Mouse (Mus musculus) adrenal gland, postnatal 25 days (tissue): Measurements from ENCODE around the gene Cadps. TPM values are rescaled to one million over a fixed set of nuclear protein-coding genes. Genes with fewer than 3 reads are reported as not detected.

Experiments
- DNase-seq: peaks from one replicate; pipeline ENCODE4 v3.0.0; 2021; ENCODE audit warnings: mixed read lengths
- total RNA-seq: library from RNA; stranded (reverse); gene quantifications from 2 replicates; pipeline ENCODE4 v1.2.3, GENCODE M21; 2021

The Cadps gene
- total RNA-seq, 1 experiment from 2014 or later, result 9.7 TPM

- no peak for DNase-seq
These were observed 91.9 kb downstream of the Cadps start for GRCm38 (mm10) chr14:12730979-12731378.

DNA sequence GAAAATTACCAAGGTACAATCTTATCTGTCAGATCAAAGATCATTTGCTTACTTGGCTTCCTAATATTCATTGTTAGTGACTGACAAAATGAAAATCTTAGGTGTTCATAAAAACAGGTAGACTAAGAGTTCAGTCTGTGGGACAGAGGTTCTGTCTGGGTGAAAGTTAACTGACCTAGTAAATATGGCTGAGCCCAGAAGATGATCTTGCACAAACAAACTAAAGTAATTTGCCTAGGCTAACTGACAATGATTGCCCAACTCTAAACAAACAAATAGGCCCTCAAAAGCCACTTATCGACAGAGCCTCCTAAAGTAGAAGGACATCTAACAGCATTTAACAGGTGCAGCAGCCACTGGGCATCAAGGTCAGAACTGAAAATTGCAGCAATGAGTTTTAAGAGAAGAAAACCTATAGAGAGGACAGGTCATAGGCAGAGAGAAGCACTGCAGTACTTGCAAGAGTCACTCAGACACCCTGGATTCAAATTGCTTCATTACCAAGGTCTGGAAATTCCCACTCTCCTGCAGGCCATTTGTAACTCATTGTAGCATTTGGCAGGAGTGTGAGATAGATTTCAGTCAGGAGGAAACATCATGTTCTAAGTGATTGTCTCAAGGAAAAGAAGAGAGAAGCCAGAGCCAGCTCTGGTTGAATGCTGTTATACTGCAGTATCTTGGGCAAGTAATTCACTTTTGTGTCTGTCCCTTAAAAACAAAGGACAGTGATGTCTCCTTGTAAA lies 100.3 kb downstream of the Cadps start:
- DNase-seq, result no peak

GRCm38 (mm10) chr14:12718766-12719165 lies 104.1 kb downstream of the Cadps start:
- DNase-seq, result no peak

- DNase-seq, result no peak
These were observed 106.8 kb downstream of the Cadps start for GRCm38 (mm10) chr14:12715906-12716659.

DNA sequence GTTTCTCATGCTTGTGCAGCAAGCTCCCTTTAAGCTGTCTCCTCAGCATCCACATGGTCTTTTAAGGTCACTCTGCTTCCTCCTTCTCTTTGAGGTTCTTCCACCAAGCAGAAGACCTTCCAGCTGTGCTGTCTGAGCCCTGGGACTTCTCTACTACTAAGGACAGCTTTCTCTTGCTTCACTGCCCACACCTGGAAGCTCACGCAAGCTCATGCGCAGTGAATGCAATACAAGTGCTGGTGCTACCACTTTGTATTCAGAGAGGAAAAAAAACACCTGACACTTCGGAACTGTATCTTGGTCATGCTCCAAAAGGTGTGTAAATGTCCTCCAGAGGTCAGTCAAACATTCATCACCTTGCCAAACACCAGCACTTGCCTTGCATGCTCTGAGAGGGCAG lies 115.5 kb downstream of the Cadps start:
- no peak for DNase-seq

GRCm38 (mm10) chr14:12704461-12704860 lies 118.4 kb downstream of the Cadps start:
- DNase-seq, result no peak

DNA sequence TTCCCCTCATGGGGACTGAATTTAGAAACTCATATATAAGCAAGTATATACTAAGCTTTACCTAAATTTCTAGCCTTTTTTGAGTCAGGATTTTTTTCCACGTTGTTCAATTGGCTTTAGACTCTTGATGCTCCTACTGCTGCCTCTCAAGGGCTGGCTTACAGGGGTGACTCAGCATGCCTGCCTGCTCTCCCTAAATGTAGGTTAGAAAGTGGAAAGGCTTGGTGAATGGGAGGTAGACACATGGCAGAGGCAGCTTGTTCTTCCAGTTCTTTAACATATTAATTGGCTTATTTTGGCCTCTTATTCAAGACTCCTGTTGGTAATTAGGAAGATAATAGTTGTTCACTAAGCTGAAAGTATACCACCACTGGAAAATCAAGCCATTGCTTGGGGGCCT lies 132.7 kb downstream of the Cadps start:
- DNase-seq, result no peak

DNA sequence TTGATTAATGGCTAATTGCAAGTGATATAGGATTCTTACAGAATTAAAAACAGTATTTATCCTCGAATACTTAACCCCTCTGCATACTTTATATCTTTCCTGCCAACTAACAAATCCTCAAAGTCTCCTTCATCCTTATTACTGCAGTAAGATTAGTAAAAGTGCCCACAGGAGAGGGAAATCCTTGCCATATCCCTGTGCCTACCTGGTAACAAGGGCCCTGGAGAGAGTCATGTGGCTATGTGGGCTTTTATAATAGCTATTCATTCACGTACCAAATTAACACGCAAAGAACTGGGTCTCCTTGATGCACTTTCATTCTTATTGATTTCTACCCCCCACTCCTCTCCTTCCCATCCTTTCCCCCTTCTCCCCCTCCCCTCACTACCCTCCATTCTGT lies 137.9 kb downstream of the Cadps start:
- no peak for DNase-seq

- no peak for DNase-seq
These were observed 141.8 kb downstream of the Cadps start for GRCm38 (mm10) chr14:12680819-12681638.

DNA sequence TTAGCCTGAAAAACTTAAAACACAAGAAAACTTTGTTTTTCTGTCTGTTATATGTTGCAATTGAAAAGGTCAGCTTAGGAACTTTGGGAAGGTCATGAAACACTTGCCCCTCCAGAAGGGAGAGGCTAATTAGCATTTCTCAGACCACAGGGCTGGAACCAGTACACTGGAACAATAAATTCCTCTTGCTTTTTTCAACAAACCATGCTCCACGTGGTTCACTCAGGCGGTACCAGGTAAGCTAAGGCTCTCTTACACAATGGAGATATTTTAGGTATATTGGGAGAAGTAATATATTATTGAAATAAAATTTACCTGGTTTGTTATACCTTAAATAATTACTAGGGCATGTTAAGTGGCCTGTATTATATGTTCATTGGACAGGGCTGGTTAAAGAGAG lies 161.4 kb downstream of the Cadps start:
- DNase-seq, result no peak

DNA sequence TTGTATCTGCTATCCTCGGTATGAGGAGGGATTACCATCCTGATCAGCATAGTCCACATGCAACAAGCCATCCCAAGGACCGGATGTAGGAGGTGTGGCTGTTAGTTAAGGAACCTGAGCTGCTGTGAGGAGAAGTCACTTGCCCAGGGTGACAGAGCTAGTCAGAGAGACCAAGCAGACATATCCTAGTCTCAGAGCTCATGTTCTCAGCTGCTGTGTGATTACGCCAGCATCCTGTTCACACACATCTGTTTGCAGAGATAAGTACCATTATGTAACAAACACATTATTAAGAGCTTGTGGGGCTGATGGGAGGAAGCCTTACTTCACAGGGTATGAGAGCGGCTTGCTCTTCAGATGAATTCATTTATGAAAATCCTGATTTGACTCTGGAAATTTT lies 165.5 kb downstream of the Cadps start:
- DNase-seq, result no peak

DNA sequence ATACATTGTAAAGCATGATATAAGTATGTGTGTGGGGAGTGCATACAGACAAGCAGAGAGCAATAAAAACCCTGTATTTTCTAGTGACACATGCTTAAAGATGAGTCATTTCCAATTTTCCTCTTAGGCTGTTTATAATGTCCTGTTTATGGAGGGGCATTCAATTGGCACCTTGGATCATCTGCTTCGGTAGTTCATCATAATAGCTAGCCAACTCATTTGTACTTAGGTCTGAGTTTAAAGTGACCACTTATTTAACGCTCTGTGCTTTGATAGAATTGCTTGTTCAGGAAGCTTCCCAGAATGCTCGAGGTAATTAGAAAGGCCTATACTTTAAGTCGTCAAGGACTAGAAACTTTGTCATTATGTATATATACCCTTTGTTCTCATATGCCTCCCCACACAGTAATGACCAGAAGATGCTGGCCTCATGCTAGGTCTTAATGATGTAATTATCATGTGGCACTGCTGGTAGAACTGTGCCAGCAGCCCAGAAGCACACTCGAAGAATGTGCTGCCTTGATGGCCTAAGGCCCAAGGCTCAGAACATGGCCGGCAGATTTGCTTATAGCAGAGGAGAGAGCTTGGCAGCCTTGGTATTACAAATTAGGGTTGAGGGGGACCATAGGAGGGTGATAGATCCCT lies 179.9 kb downstream of the Cadps start:
- no peak for DNase-seq

- no peak for DNase-seq
These were observed 184.1 kb downstream of the Cadps start for GRCm38 (mm10) chr14:12638762-12639161.

- no peak for DNase-seq
These were observed 185.6 kb downstream of the Cadps start for GRCm38 (mm10) chr14:12637121-12637754.

GRCm38 (mm10) chr14:12624256-12625130 lies 198.4 kb downstream of the Cadps start:
- DNase-seq, result peak; percentile 12

DNA sequence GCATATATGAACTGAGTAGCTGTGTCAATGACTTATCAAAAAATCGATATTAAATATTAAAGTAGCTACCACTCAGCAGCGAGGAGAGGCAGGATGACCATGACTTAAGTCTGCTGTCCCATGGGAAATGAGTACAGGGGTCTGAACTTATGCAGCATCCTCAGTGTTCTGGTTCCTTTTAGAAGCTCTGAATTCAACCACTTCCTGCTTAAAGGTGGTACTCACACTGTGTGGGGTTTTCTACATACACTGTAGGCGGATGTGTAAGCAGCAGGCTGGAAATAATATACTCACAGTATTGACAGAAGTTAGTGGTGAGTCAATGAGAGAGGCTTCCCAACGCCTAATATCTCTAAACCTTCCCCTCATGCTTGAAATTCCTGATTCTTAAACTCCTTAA lies 215.9 kb downstream of the Cadps start:
- no peak for DNase-seq

GRCm38 (mm10) chr14:12606202-12606601 lies 216.7 kb downstream of the Cadps start:
- no peak for DNase-seq

DNA sequence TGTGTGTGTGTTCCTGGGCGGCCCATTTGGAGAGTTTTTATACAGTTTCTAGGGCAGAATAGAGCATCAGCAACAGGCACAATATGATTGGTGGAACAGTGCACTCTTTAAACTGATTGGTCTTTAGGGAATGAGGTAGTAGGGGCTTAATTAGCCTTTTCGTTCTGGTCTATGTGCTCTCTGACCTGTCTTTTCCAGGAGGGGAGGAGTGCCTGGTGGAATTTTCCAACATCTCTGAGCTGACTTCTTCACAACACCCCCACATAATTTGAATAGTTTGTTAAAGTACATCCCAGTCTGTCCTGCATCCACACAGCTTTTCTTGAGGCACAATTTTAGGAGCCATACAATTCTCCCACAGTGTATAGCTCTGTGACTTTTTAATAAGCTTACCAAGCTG lies 220.8 kb downstream of the Cadps start:
- no peak for DNase-seq

GRCm38 (mm10) chr14:12595326-12595725 lies 227.6 kb downstream of the Cadps start:
- DNase-seq, result no peak

DNA sequence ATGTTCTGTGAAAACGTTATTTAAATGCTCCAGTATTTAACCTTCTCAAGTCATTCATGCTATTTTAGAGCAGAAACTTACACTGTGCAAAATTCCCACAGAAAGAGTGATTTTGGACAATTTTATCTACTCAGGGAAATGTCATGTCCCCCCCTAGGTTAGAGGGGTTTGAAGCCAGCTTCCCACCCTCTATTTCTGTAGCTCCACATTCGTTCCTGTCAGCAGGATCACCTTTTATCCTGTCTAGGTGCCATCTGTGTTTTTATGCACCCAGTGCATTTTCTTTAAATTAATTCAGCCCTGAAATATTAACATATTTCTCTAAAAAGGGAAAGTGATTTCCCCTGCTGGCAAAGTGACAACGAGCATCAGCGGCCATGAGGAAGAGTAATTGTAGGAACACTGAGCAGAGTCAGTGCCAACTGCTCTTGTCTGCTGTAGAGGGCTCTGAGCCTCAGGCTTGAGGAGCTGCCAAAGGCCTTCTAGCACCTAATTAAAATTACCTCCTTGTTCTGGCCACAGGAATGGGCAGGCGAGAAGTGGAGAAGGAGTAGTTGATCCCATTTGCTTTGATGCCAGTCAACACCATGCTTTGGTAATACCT lies 230.3 kb downstream of the Cadps start:
- no peak for DNase-seq
